Mouse (Mus musculus): ENCODE data around the gene Vmn2r58.
"Not testable (repeated sequence)": the region's sequence is repeated elsewhere in the genome, so short reads cannot be mapped to it uniquely, and the experiment has no call there.

Vmn2r58 gene

DNA sequence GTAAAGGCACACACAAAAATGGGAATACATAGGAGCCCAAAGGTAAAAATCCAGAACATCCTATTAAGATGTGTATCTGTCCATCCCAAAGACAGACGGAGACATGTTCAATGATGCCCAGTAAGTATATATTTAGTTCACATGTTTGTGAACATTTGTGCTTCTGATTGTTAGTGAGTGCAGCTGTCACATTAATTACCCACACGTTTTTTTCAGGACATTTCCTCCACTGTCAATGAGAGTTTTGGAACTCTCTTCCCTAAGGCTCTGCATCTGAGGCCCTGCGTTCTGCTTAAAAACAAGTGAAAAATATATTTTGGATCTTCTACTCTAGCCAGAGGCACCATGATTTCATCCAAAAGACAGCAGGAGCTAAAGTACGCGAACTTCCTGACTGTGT is at the start of gene Vmn2r58:
Gene Vmn2r58 (minus strand): TSS at position 101 of the 400 bp plus-strand sequence.
- not testable (repeated sequence) for DNase-seq

Data from lung, postnatal 4 days (tissue).